Mouse (Mus musculus): ENCODE results near the gene 9330182O14Rik. TPM values are rescaled to one million over a fixed set of nuclear protein-coding genes. Genes with fewer than 3 reads are reported as not detected.

The 9330182O14Rik gene
- not detected in 2 replicates for polyA plus RNA-seq (2014; fragmentation: Nextera tagmentation; extraction: Ambion mirVana)

DNA sequence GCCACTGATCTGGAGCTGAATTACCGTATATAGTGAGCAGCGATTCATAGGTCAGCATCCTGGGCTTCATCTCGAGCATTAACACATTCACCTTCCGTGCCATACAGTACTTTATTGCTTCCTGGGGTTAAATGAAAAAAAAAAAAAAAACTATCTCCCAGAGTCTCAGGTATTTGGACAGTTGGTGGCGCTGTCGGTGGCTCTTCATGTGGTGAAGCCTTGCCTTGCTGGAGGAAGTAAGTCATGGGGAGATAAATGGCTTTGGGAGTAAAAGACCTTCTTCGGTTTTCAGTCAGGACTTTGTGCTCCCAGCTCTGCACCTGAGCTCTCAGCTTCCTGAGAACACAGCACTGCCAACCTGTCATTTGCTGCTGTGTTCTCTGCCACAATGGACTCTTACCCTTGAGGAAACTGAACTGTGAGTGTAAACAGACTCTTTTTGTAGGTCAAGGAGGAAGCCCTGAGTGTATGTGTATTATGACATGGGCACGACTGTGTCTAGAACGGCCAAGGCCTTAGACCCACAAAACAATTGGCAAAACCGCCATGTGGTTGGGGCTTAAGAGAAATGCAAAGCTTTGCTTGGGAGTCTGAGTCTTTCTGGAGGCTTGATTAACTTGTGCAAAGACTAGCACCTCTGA, at the start of gene 9330182O14Rik:
TSS of gene 9330182O14Rik (plus strand) at position 214 of the 641 bp plus-strand sequence.
- H3K36me3 ChIP-seq (ENCODE audit: control insufficient read depth, insufficient read depth, low read length): no peaks in the 10 kb centered on the region
- WGBS: 67% methylated on average over 10 of the region's 10 CpGs
- no peak within 1 kb of the TSS for H3K27ac ChIP-seq (ENCODE audit: low read depth, low read length)
- no peak within 1 kb of the TSS for H3K9ac ChIP-seq (ENCODE audit: low read length)
- H3K4me2 ChIP-seq (ENCODE audit: low read length): no peak within 1 kb of the TSS
- no peaks in the 10 kb centered on the region for H3K4me1 ChIP-seq (ENCODE audit: control insufficient read depth, insufficient read depth, low read length)
- no peaks in the 10 kb centered on the region for H3K27me3 ChIP-seq (replicated peaks; ENCODE audit: control insufficient read depth, insufficient read depth, low read length)
- DNase-seq (ENCODE audit: low spot score) (no peak), ATAC-seq (no peak)
- H3K9me3 ChIP-seq (replicated peaks; ENCODE audit: control insufficient read depth, low read length): no peaks in the 10 kb centered on the region
- no peak within 1 kb of the TSS for H3K4me3 ChIP-seq (ENCODE audit: low read depth, low read length)

DNA sequence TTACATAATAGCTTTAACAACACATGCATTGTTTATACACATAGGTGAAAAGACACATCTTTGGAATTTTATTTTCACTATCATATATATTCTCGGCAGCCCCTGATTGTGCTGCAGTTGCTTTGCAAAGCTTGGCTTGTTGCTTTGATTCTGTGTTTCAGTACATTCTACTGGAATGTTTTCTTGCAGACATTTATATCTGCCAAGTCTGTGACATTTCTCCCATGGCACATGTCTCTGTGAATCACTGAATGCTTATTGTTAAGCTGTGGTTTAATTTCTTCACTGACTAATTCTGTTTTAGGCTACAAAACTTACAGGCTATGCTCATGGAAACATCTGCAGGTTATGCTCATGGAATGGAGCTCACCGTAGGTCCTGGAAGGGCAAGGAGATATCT, 30.9 kb upstream of the 9330182O14Rik start:
- no peak for DNase-seq (ENCODE audit: low spot score)

DNA sequence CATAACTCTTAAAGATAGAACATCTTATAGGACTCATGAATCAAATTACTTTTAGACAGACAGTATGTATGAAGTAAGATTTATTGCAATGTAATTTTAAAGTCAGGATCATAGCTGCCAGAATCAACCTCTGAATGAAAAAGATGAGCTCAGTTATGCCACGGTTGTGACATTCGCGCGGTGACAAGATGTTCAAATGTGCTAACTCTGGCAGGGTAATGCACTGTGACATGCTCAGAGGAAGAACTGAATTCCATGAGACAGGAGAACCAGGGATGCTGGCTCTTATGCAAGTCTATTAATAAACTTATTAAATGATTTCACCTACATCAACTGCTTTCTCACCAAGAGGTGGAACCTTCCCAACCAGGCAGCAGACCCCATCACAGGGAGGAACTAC, 28.5 kb upstream of the 9330182O14Rik start:
- Histone ChIP-seq H3K9me3 (replicated peaks; ENCODE audit: control insufficient read depth, low read length) (no peaks in the 10 kb centered on the region), H3K4me1 (ENCODE audit: control insufficient read depth, insufficient read depth, low read length) (no peaks in the 10 kb centered on the region), H3K27me3 (replicated peaks; ENCODE audit: control insufficient read depth, insufficient read depth, low read length) (no peaks in the 10 kb centered on the region), H3K36me3 (ENCODE audit: control insufficient read depth, insufficient read depth, low read length) (no peaks in the 10 kb centered on the region), H3K9ac (ENCODE audit: low read length) (no peak overlapping the region), H3K4me2 (ENCODE audit: low read length) (no peak overlapping the region), H3K27ac (ENCODE audit: low read depth, low read length) (no peak overlapping the region), H3K4me3 (ENCODE audit: low read depth, low read length) (no peak overlapping the region)
- DNase-seq (ENCODE audit: low spot score) (no peak), ATAC-seq (no peak)
- WGBS: 89% methylated on average over 4 of the region's 4 CpGs

More for the DNA sequence above, 30.9 kb upstream of the 9330182O14Rik start:
- Histone ChIP-seq H3K9me3 (replicated peaks; ENCODE audit: control insufficient read depth, low read length) (no peaks in the 10 kb centered on the region), H3K27ac (ENCODE audit: low read depth, low read length) (no peak overlapping the region), H3K4me3 (ENCODE audit: low read depth, low read length) (no peak overlapping the region), H3K4me1 (ENCODE audit: control insufficient read depth, insufficient read depth, low read length) (no peaks in the 10 kb centered on the region), H3K36me3 (ENCODE audit: control insufficient read depth, insufficient read depth, low read length) (no peaks in the 10 kb centered on the region), H3K9ac (ENCODE audit: low read length) (no peak overlapping the region), H3K27me3 (replicated peaks; ENCODE audit: control insufficient read depth, insufficient read depth, low read length) (no peaks in the 10 kb centered on the region), H3K4me2 (ENCODE audit: low read length) (no peak overlapping the region)
- no peak for ATAC-seq
- 84% methylated on average over 2 of the region's 2 CpGs for WGBS

DNA sequence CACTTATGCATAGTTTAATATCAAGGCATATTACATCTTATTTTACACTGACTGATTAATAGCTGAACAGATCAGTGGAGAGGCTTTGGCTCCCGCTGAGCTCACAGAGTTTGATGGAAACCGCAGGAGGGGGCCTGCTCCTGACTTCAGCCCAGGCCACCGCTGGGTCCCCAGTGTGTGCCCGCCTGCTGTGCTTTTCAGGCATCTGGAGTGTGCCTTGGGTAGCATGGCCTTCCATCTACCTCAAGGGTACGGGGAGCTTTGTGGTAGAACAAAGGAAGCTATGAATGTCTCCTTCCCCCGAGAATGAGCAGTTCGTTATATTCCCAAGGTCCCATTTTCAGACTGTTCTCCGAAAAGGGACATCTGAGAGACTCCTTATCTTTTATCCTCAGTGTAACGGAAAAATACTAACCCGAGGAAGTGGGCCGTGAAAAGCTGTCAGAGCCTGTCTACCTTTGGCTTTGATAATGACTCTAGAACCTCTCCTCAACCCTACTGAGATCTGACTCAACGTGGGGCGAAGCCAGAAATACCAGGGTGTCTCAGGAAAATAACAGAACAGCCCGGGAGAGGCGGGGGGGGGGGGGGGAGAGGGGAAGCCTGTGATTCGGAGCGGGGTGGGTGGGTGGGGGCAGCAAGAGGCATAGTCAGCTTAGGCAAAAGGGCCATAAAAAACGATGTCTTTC, 20.1 kb upstream of the 9330182O14Rik start:
- no peaks in the 10 kb centered on the region for H3K36me3 ChIP-seq (ENCODE audit: control insufficient read depth, insufficient read depth, low read length)
- H3K4me3 ChIP-seq (ENCODE audit: low read depth, low read length): peak overlapping the region; percentile 22; the same call in 1 of the 2 replicates
- peak overlapping the region; percentile 51; the same call in 1 of the 2 replicates for H3K9ac ChIP-seq (ENCODE audit: low read length)
- H3K4me2 ChIP-seq (ENCODE audit: low read length): peak overlapping the region; percentile 57
- H3K27me3 ChIP-seq (replicated peaks; ENCODE audit: control insufficient read depth, insufficient read depth, low read length): no peaks in the 10 kb centered on the region
- H3K27ac ChIP-seq (ENCODE audit: low read depth, low read length): peak overlapping the region; percentile 66
- peaks cover 14% of the 10 kb centered on the region for H3K4me1 ChIP-seq (ENCODE audit: control insufficient read depth, insufficient read depth, low read length)
- DNase-seq (ENCODE audit: low spot score) (peak; percentile 31), ATAC-seq (peak; percentile 22)
- WGBS: 7% methylated on average over 16 of the region's 18 CpGs
- no peaks in the 10 kb centered on the region for H3K9me3 ChIP-seq (replicated peaks; ENCODE audit: control insufficient read depth, low read length)

DNA sequence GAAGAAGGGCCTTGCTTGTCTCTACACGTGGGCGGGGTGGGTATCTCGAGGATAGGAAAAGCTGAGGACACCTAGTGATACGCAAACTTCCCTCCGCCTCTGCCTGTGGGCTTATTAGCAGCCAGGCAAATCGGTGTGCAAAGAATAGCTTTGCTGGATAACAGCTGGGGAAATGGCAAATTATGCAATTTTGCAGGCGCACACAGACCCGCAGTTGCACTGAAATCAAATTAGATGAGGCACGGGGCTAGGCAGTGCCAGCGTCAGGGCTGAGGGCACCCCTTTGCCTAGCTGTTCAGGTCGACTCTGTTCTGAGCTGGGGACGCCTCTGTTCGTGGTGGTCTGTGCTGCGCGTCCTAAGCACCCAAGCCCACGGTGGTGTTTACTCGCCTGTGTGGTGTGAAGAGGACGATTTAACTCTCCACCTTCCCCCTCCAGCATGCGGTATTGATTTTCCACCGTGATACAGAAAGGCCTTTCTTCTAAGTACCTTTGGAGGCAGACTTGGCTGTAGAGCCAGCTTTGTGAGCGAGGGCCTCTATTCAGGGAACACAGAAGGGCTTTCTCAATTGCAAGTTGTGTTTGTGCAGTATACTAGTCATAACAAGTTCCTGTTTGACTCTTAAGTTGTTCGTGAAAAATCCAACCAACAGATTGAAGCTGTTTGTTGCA, 19.4 kb upstream of the 9330182O14Rik start:
- 3% methylated on average over 22 of the region's 22 CpGs for WGBS
- Histone ChIP-seq H3K4me1 (ENCODE audit: control insufficient read depth, insufficient read depth, low read length) (peaks cover 14% of the 10 kb centered on the region), H3K27me3 (replicated peaks; ENCODE audit: control insufficient read depth, insufficient read depth, low read length) (no peaks in the 10 kb centered on the region), H3K4me2 (ENCODE audit: low read length) (peak overlapping the region; percentile 57), H3K9me3 (replicated peaks; ENCODE audit: control insufficient read depth, low read length) (no peaks in the 10 kb centered on the region), H3K36me3 (ENCODE audit: control insufficient read depth, insufficient read depth, low read length) (no peaks in the 10 kb centered on the region), H3K4me3 (ENCODE audit: low read depth, low read length) (peak overlapping the region; percentile 22; the same call in 1 of the 2 replicates), H3K9ac (ENCODE audit: low read length) (peak overlapping the region; percentile 51), H3K27ac (ENCODE audit: low read depth, low read length) (peak overlapping the region; percentile 66)
- DNase-seq (ENCODE audit: low spot score) (peak; percentile 89), ATAC-seq (peak; percentile 90)

DNA sequence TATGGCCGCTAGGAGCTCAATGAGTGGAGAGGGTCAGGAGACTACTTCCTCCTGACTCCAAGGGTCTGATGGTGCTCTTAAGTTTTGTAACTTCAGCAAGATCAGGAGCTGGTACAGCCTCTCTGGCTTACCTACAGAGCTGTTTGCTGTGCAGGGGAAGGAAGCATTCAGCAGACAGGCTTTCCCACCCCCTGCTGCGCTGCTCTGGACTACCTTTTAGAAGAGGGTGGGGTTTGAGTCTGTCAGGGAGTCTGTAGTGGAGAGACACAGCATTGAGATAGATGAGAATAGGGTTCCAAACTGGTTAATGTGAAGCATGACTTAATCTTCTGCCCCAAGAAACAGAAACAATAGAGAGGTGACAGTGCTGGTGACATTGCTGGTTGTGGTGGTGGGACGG, 17.8 kb upstream of the 9330182O14Rik start:
- no peak overlapping the region for H3K27ac ChIP-seq (ENCODE audit: low read depth, low read length)
- no peak for ATAC-seq
- H3K9me3 ChIP-seq (replicated peaks; ENCODE audit: control insufficient read depth, low read length): no peaks in the 10 kb centered on the region
- no peaks in the 10 kb centered on the region for H3K36me3 ChIP-seq (ENCODE audit: control insufficient read depth, insufficient read depth, low read length)
- peaks cover 14% of the 10 kb centered on the region for H3K4me1 ChIP-seq (ENCODE audit: control insufficient read depth, insufficient read depth, low read length)
- H3K9ac ChIP-seq (ENCODE audit: low read length): no peak overlapping the region
- H3K4me3 ChIP-seq (ENCODE audit: low read depth, low read length): no peak overlapping the region
- no peak for DNase-seq (ENCODE audit: low spot score)
- H3K4me2 ChIP-seq (ENCODE audit: low read length): no peak overlapping the region
- no peaks in the 10 kb centered on the region for H3K27me3 ChIP-seq (replicated peaks; ENCODE audit: control insufficient read depth, insufficient read depth, low read length)
- 85% methylated on average over 3 of the region's 3 CpGs for WGBS

DNA sequence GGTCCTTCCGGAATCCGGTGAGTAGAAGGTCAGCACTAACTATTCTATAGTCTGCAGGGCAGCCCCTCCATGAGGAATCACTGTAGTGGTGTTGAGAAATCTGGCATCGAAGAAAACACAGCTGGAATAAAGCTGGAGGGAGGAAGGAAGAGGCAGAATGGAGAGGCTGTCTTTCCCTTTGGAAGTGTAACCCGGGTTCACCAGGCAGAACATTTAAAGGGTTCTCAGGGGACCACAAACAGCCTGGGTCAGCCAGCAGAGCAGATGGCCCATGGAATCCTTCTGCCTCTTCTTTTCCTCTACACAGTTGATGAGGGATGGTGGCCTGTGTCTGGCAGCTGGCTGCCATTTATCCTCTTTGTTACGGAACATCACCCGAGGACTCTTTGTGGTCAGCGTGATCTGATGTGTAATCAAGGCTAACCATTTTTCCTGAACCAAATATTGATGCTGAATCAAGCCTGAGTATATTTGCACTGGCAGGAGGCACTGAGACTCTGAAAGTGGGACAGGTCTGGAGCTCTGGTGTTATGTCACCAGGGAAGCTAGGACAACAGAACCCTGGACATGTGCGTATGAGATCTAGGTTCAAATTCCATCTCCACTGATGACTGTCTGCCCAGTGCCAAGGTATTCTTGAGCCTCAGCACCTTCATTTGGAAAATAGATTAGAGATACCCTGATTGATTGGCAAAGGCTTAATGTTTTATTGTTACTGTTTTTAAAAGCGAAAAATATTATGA, 9.8 kb upstream of the 9330182O14Rik start:
- DNase-seq (ENCODE audit: low spot score) (no peak), ATAC-seq (no peak)
- WGBS: 84% methylated on average over 9 of the region's 9 CpGs
- H3K9ac ChIP-seq (ENCODE audit: low read length): no peak overlapping the region
- H3K4me3 ChIP-seq (ENCODE audit: low read depth, low read length): no peak overlapping the region
- H3K27me3 ChIP-seq (replicated peaks; ENCODE audit: control insufficient read depth, insufficient read depth, low read length): no peaks in the 10 kb centered on the region
- H3K9me3 ChIP-seq (replicated peaks; ENCODE audit: control insufficient read depth, low read length): no peaks in the 10 kb centered on the region
- no peaks in the 10 kb centered on the region for H3K4me1 ChIP-seq (ENCODE audit: control insufficient read depth, insufficient read depth, low read length)
- H3K4me2 ChIP-seq (ENCODE audit: low read length): no peak overlapping the region
- no peak overlapping the region for H3K27ac ChIP-seq (ENCODE audit: low read depth, low read length)
- H3K36me3 ChIP-seq (ENCODE audit: control insufficient read depth, insufficient read depth, low read length): no peaks in the 10 kb centered on the region

DNA sequence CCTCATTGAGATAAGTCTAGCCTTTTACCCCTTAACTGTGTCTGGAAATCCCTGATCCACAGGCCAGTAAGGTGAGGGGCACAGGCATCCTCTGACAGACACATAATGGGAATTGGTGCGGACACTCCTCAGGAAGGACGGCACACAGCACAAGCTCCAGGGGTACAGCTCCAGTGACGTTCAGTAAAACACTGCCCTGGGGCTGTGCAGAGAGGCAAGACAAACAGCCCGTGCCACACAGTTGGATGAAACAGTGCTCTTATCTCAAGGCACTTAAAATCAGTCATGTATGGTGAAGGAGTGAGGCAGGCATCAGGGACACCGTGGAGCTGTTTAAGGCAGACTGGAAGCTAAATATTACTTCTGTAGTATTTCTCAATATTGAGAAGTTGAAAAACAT, 4.7 kb upstream of the 9330182O14Rik start:
- no peaks in the 10 kb centered on the region for H3K9me3 ChIP-seq (replicated peaks; ENCODE audit: control insufficient read depth, low read length)
- ATAC-seq (no peak), DNase-seq (ENCODE audit: low spot score) (no peak)
- no peak overlapping the region for H3K4me3 ChIP-seq (ENCODE audit: low read depth, low read length)
- no peak overlapping the region for H3K4me2 ChIP-seq (ENCODE audit: low read length)
- H3K27ac ChIP-seq (ENCODE audit: low read depth, low read length): no peak overlapping the region
- 53% methylated on average over 5 of the region's 5 CpGs for WGBS
- H3K4me1 ChIP-seq (ENCODE audit: control insufficient read depth, insufficient read depth, low read length): no peaks in the 10 kb centered on the region
- H3K9ac ChIP-seq (ENCODE audit: low read length): no peak overlapping the region
- H3K36me3 ChIP-seq (ENCODE audit: control insufficient read depth, insufficient read depth, low read length): no peaks in the 10 kb centered on the region
- no peaks in the 10 kb centered on the region for H3K27me3 ChIP-seq (replicated peaks; ENCODE audit: control insufficient read depth, insufficient read depth, low read length)
